In genomic region chr14:32120940-32121919, GRCm38 (mm10) we compare ENCODE assay signal across 27 mouse cellular contexts. TPM values are rescaled to one million over a fixed set of nuclear protein-coding genes. Genes with fewer than 3 reads are reported as not detected.
DNase-seq lines count a peak whose midpoint lies in the region; ATAC-seq and TF ChIP-seq lines count a peak whose summit lies in the region.
"Had no signal": no experiment of that assay in that cellular context is flagged by ENCODE, and none has a peak within 500 bp of the region (broad histone marks: within the 10 kb centered on the region; RNA-seq: fewer than 3 reads in every experiment).

No protein-coding gene starts in this region.

- ATAC-seq in heart, embryonic 13.5 days (ENCODE audit: extremely low read depth, insufficient number of reproducible peaks, low FRiP score, low TSS enrichment), result no peak
- no peak for ATAC-seq in heart, embryonic 11.5 days (replicated peaks; ENCODE audit: insufficient number of reproducible peaks, low FRiP score, low TSS enrichment)
- peak; percentile 62; the same call in 1 of the 2 replicates for ATAC-seq in kidney, embryonic 15.5 days (replicated peaks; ENCODE audit: low FRiP score)
- peak; percentile 44; the same call in 1 of the 2 replicates for ATAC-seq in erythroid progenitor cell, adult 5-6 weeks (replicated peaks; ENCODE audit: low FRiP score, poor library complexity, severe bottlenecking)
- ATAC-seq: forebrain, embryonic 15.5 days; intestine, postnatal 0 days had no signal

- no peaks in the 10 kb centered on the region for H3K36me3 ChIP-seq in heart, embryonic 13.5 days
- H3K36me3 ChIP-seq in heart, embryonic 11.5 days (ENCODE audit: control insufficient read depth, insufficient read depth, low read length), result no peaks in the 10 kb centered on the region
- H3K36me3 ChIP-seq in kidney, embryonic 15.5 days, result no peaks in the 10 kb centered on the region
- no peaks in the 10 kb centered on the region for H3K36me3 ChIP-seq in E14TG2a.4 (ENCODE audit: insufficient read depth, low read length)
- H3K36me3 ChIP-seq: embryonic facial prominence, embryonic 13.5 days; forebrain, embryonic 15.5 days; hindbrain, embryonic 15.5 days; limb, embryonic 12.5 days; liver, embryonic 12.5 days had no signal

- DNase-seq in kidney, postnatal 36 days, result no peak
- no peak for DNase-seq in neural tube, embryonic 10.5 days (ENCODE audit: extremely low spot score, low spot score)
- DNase-seq in testis, postnatal 14 days (ENCODE audit: low spot score), result no peak
- DNase-seq: gastrocnemius, postnatal 10 days; right cerebral cortex, adult 18-20 months had no signal

- H3K4me1 ChIP-seq in heart, embryonic 13.5 days, result no peaks in the 10 kb centered on the region
- H3K4me1 ChIP-seq in heart, embryonic 11.5 days (ENCODE audit: control insufficient read depth, insufficient read depth, low read length), result no peaks in the 10 kb centered on the region
- H3K4me1 ChIP-seq in kidney, embryonic 15.5 days, result 0 out of 2 replicates have a peak, but pooled peaks cover 7% of the 10 kb centered on the region
- peaks cover 56% of the 10 kb centered on the region for H3K4me1 ChIP-seq in E14TG2a.4 (replicated peaks; ENCODE audit: low read depth, low read length)
- H3K4me1 ChIP-seq: embryonic facial prominence, embryonic 13.5 days; forebrain, embryonic 15.5 days; hindbrain, embryonic 15.5 days; liver, embryonic 12.5 days had no signal

- no peaks in the 10 kb centered on the region for H3K27me3 ChIP-seq in heart, embryonic 13.5 days (replicated peaks)
- no peaks in the 10 kb centered on the region for H3K27me3 ChIP-seq in heart, embryonic 11.5 days (ENCODE audit: control insufficient read depth, insufficient read depth, low read length)
- no peaks in the 10 kb centered on the region for H3K27me3 ChIP-seq in kidney, embryonic 15.5 days
- H3K27me3 ChIP-seq in E14TG2a.4 (ENCODE audit: insufficient read depth, low read length), result no peaks in the 10 kb centered on the region
- H3K27me3 ChIP-seq: embryonic facial prominence, embryonic 13.5 days; forebrain, embryonic 15.5 days; hindbrain, embryonic 15.5 days; limb, embryonic 12.5 days had no signal

- H3K4me3 ChIP-seq in heart, embryonic 13.5 days, result no peak overlapping the region
- H3K4me3 ChIP-seq in heart, embryonic 11.5 days (ENCODE audit: low read depth, low read length), result no peak overlapping the region
- no peak overlapping the region for H3K4me3 ChIP-seq in kidney, embryonic 15.5 days (replicated peaks)
- H3K4me3 ChIP-seq in E14TG2a.4 (replicated peaks; ENCODE audit: low read length), result peak overlapping the region; percentile 37; the same call in 1 of the 2 replicates
- H3K4me3 ChIP-seq: embryonic facial prominence, embryonic 13.5 days; forebrain, embryonic 15.5 days; hindbrain, embryonic 15.5 days; limb, embryonic 12.5 days; liver, embryonic 12.5 days; megakaryocyte, embryonic 14.5 days had no signal

- no peak overlapping the region for H3K9ac ChIP-seq in heart, embryonic 13.5 days
- no peak overlapping the region for H3K9ac ChIP-seq in heart, embryonic 11.5 days (ENCODE audit: low read depth, low read length)
- H3K9ac ChIP-seq in kidney, embryonic 15.5 days, result no peak overlapping the region
- H3K9ac ChIP-seq: embryonic facial prominence, embryonic 13.5 days; forebrain, embryonic 15.5 days; hindbrain, embryonic 15.5 days; limb, embryonic 12.5 days; liver, embryonic 12.5 days; lung, embryonic 14.5 days had no signal

- no peak overlapping the region for H3K4me2 ChIP-seq in heart, embryonic 13.5 days
- no peak overlapping the region for H3K4me2 ChIP-seq in heart, embryonic 11.5 days
- peak overlapping the region; percentile 3; the same call in 1 of the 2 replicates for H3K4me2 ChIP-seq in kidney, embryonic 15.5 days
- H3K4me2 ChIP-seq: embryonic facial prominence, embryonic 13.5 days; forebrain, embryonic 15.5 days; hindbrain, embryonic 15.5 days; limb, embryonic 12.5 days; liver, embryonic 12.5 days; lung, embryonic 14.5 days had no signal

- peak overlapping the region; percentile 46; the same call in 1 of the 2 replicates for H3K27ac ChIP-seq in heart, embryonic 13.5 days (replicated peaks)
- no peak overlapping the region for H3K27ac ChIP-seq in heart, embryonic 11.5 days (ENCODE audit: low read depth, low read length)
- H3K27ac ChIP-seq in kidney, embryonic 15.5 days, result peak overlapping the region; percentile 65
- H3K27ac ChIP-seq: embryonic facial prominence, embryonic 13.5 days; forebrain, embryonic 15.5 days; hindbrain, embryonic 15.5 days; limb, embryonic 12.5 days; liver, embryonic 12.5 days had no signal

- H3K9me3 ChIP-seq in heart, embryonic 13.5 days, result no peaks in the 10 kb centered on the region
- no peaks in the 10 kb centered on the region for H3K9me3 ChIP-seq in heart, embryonic 11.5 days (replicated peaks; ENCODE audit: control insufficient read depth, low read length)
- H3K9me3 ChIP-seq in kidney, embryonic 15.5 days (replicated peaks), result no peaks in the 10 kb centered on the region
- no peaks in the 10 kb centered on the region for H3K9me3 ChIP-seq in E14TG2a.4 (ENCODE audit: low read length)
- H3K9me3 ChIP-seq: embryonic facial prominence, embryonic 13.5 days; forebrain, embryonic 15.5 days; hindbrain, embryonic 15.5 days; limb, embryonic 12.5 days; liver, embryonic 12.5 days; megakaryocyte, embryonic 14.5 days had no signal

- WGBS in heart, embryonic 13.5 days, result 65% methylated on average over 11 of the region's 11 CpGs
- 67% methylated on average over 11 of the region's 11 CpGs for WGBS in heart, embryonic 11.5 days (ENCODE audit: insufficient replicate concordance)
- 31% methylated on average over 11 of the region's 11 CpGs for WGBS in kidney, embryonic 15.5 days

- TF ChIP-seq CTCF in E14TG2a.4 (conservative IDR thresholded peaks at IDR 0.05; ENCODE audit: low read length), result no peak

RNA-seq across cellular contexts. Expression of gene Msmb, which starts 20.6 kb away (rescaled TPM):
- polyA plus RNA-seq in heart, embryonic 13.5 days (2015; fragmentation: Nextera tagmentation; extraction: Ambion mirVana), result not detected in 2 replicates
- not detected in 2 replicates for polyA plus RNA-seq in heart, embryonic 11.5 days (2014; fragmentation: Nextera tagmentation; extraction: Ambion mirVana)
- polyA plus RNA-seq in kidney, embryonic 15.5 days (2015; fragmentation: Nextera tagmentation; extraction: Ambion mirVana), result not detected in 2 replicates
- total RNA-seq in erythroid progenitor cell, adult 5-6 weeks (2015; ENCODE audit: low replicate concordance), result not detected in 2 replicates
- total RNA-seq in erythroid progenitor cell, adult 5-6 weeks (2017; ENCODE audit: low replicate concordance), result not detected in 2 replicates
- total RNA-seq: adrenal gland, postnatal 10 days; gastrocnemius, postnatal 10 days; heart, adult 8-10 months; hematopoietic stem cell, adult 5-6 weeks; left cerebral cortex, postnatal 14 days; MEL had no signal
- polyA plus RNA-seq: embryonic facial prominence, embryonic 13.5 days; forebrain, embryonic 15.5 days; hindbrain, embryonic 15.5 days; intestine, postnatal 0 days; limb, embryonic 12.5 days; lung, embryonic 14.5 days; midbrain, embryonic 14.5 days; neural tube, embryonic 14.5 days; stomach, embryonic 16.5 days; thymus, postnatal 0 days had no signal

RNA-seq across cellular contexts. Expression of gene Dph3, which starts 35.7 kb away (rescaled TPM):
- polyA plus RNA-seq in heart, embryonic 13.5 days (2015; fragmentation: Nextera tagmentation; extraction: Ambion mirVana), result 76.6 and 96.8 TPM in 2 replicates
- 94.3 and 99.3 TPM in 2 replicates for polyA plus RNA-seq in heart, embryonic 11.5 days (2014; fragmentation: Nextera tagmentation; extraction: Ambion mirVana)
- 92.9 and 109 TPM in 2 replicates for polyA plus RNA-seq in kidney, embryonic 15.5 days (2015; fragmentation: Nextera tagmentation; extraction: Ambion mirVana)
- total RNA-seq in erythroid progenitor cell, adult 5-6 weeks (2015; ENCODE audit: low replicate concordance), result 33.1 and 67.8 TPM in 2 replicates
- total RNA-seq in erythroid progenitor cell, adult 5-6 weeks (2017; ENCODE audit: low replicate concordance), result 9.1 and 12.5 TPM in 2 replicates

RNA-seq across cellular contexts. Expression of gene Oxnad1, which starts 36.1 kb away (rescaled TPM):
- polyA plus RNA-seq in heart, embryonic 13.5 days (2015; fragmentation: Nextera tagmentation; extraction: Ambion mirVana), result 31.9 and 38.8 TPM in 2 replicates
- polyA plus RNA-seq in heart, embryonic 11.5 days (2014; fragmentation: Nextera tagmentation; extraction: Ambion mirVana), result 25.6 and 31.9 TPM in 2 replicates
- polyA plus RNA-seq in kidney, embryonic 15.5 days (2015; fragmentation: Nextera tagmentation; extraction: Ambion mirVana), result 38.7 and 42.2 TPM in 2 replicates
- total RNA-seq in erythroid progenitor cell, adult 5-6 weeks (2015; ENCODE audit: low replicate concordance), result 3.6 and 10.5 TPM in 2 replicates
- total RNA-seq in erythroid progenitor cell, adult 5-6 weeks (2017; ENCODE audit: low replicate concordance), result 9.8 and 26.6 TPM in 2 replicates

RNA-seq across cellular contexts. Expression of gene Ncoa4, which starts 38.4 kb away (rescaled TPM):
- polyA plus RNA-seq in heart, embryonic 13.5 days (2015; fragmentation: Nextera tagmentation; extraction: Ambion mirVana), result 117 and 141 TPM in 2 replicates
- polyA plus RNA-seq in heart, embryonic 11.5 days (2014; fragmentation: Nextera tagmentation; extraction: Ambion mirVana), result 145 and 157 TPM in 2 replicates
- 107 and 110 TPM in 2 replicates for polyA plus RNA-seq in kidney, embryonic 15.5 days (2015; fragmentation: Nextera tagmentation; extraction: Ambion mirVana)
- total RNA-seq in erythroid progenitor cell, adult 5-6 weeks (2015; ENCODE audit: low replicate concordance), result 292 and 362 TPM in 2 replicates
- 249 and 315 TPM in 2 replicates for total RNA-seq in erythroid progenitor cell, adult 5-6 weeks (2017; ENCODE audit: low replicate concordance)

Comparison
In these comparisons a context has a peak if more than half of its experiments do, and no peak if none do; other contexts are left out.
1. ATAC-seq: peak in kidney, embryonic 15.5 days (single experiment) and erythroid progenitor cell, adult 5-6 weeks (single experiment); none in heart, embryonic 13.5 days (single experiment) and heart, embryonic 11.5 days (single experiment).